Mouse (Mus musculus) MEL (cell line): ENCODE data around the gene Atp8b5. TPM values are rescaled to one million over a fixed set of nuclear protein-coding genes. Genes with fewer than 3 reads are reported as not detected.

Experiments
- DNase-seq: peaks from one replicate; pipeline ENCODE4 v3.0.0; 2011; ENCODE audit warnings: low read depth, low spot score
- H3K27ac ChIP-seq: 2 replicates; pipeline ENCODE4 v1.5.1; 2012; ENCODE audit warnings: low read depth, mild to moderate bottlenecking, control low read depth, low read length, moderate library complexity; ENCODE audit not compliant: control insufficient read depth
- H3K27me3 ChIP-seq, 2 experiments: fragments of 150-350 bp in 1 of 2; sonication (generic) in 1 of 2; 2 replicates each; pipeline ENCODE4 v1.6.1; 2012; ENCODE audit warnings: low read length in 2 of 2, mild to moderate bottlenecking in 2 of 2, improper control_type of control experiment in 1 of 2, moderate library complexity in 1 of 2; ENCODE audit not compliant: insufficient read depth in 2 of 2, control insufficient read depth in 1 of 2
- H3K36me3 ChIP-seq, 2 experiments: 2 replicates each; pipeline ENCODE4 v1.6.1; 2012 to 2014; ENCODE audit warnings: low read length in 2 of 2, improper control_type of control experiment in 1 of 2, inconsistent platforms in 1 of 2, mild to moderate bottlenecking in 1 of 2; ENCODE audit not compliant: insufficient read depth in 2 of 2, control insufficient read depth in 1 of 2
- H3K4me1 ChIP-seq, 2 experiments: fragments of 150-350 bp in 1 of 2; sonication (generic) in 1 of 2; 2 replicates each; pipeline ENCODE4 v1.6.1; 2012; ENCODE audit warnings: low read length in 2 of 2, improper control_type of control experiment in 1 of 2, mild to moderate bottlenecking in 1 of 2; ENCODE audit not compliant: insufficient read depth in 2 of 2, control insufficient read depth in 1 of 2
- H3K4me3 ChIP-seq, 2 experiments: fragments of 150-350 bp in 1 of 2; sonication (generic) in 1 of 2; 2 replicates each; pipeline ENCODE4 v1.5.1; 2012; ENCODE audit warnings: low read depth in 2 of 2, low read length in 2 of 2, mild to moderate bottlenecking in 2 of 2, moderate library complexity in 2 of 2, control low read depth in 1 of 2, improper control_type of control experiment in 1 of 2; ENCODE audit not compliant: control insufficient read depth in 1 of 2, insufficient read depth in 1 of 2
- H3K79me2 ChIP-seq: 2 replicates; pipeline ENCODE4 v1.6.1; 2012; ENCODE audit warnings: mild to moderate bottlenecking, low read length, moderate library complexity; ENCODE audit not compliant: control insufficient read depth, poor library complexity, insufficient read depth
- H3K9ac ChIP-seq: 2 replicates; pipeline ENCODE4 v1.6.1; 2012; ENCODE audit warnings: low read depth, mild to moderate bottlenecking, control low read depth, low read length, moderate library complexity; ENCODE audit not compliant: control insufficient read depth, poor library complexity, severe bottlenecking
- H3K9me3 ChIP-seq: fragments of 150-350 bp; sonication (generic); replicated peaks from 2 replicates; pipeline ENCODE4 v1.6.1; 2012; ENCODE audit warnings: mild to moderate bottlenecking, low read length, improper control_type of control experiment, moderate library complexity; ENCODE audit not compliant: insufficient read depth
- CHD2 ChIP-seq: IDR thresholded peaks from 2 replicates; pipeline ENCODE4 v1.6.1; 2011; ENCODE audit warnings: low read length, improper control_type of control experiment
- ELF1 ChIP-seq: IDR thresholded peaks from 2 replicates; pipeline ENCODE4 v1.6.1; 2014; ENCODE audit warnings: low read depth, mild to moderate bottlenecking, inconsistent platforms, low read length, improper control_type of control experiment, moderate library complexity
- GABPA ChIP-seq: IDR thresholded peaks from 2 replicates; pipeline ENCODE4 v1.6.1; 2012; ENCODE audit warnings: low read depth, mild to moderate bottlenecking, inconsistent platforms, low read length, improper control_type of control experiment, moderate library complexity
- GATA1 ChIP-seq: IDR thresholded peaks from 2 replicates; pipeline ENCODE4 v1.6.1; 2011; ENCODE audit warnings: low read depth, low read length, improper control_type of control experiment
- MEF2A ChIP-seq: IDR thresholded peaks from 2 replicates; pipeline ENCODE4 v1.6.1; 2014; ENCODE audit warnings: low read depth, mild to moderate bottlenecking, inconsistent platforms, low read length, improper control_type of control experiment; ENCODE audit not compliant: poor library complexity, insufficient replicate concordance, severe bottlenecking; ENCODE audit errors: extremely low read depth
- MXI1 ChIP-seq: IDR thresholded peaks from 2 replicates; pipeline ENCODE4 v1.6.1; 2011; ENCODE audit warnings: mild to moderate bottlenecking, low read depth, low read length, improper control_type of control experiment
- MYB ChIP-seq: IDR thresholded peaks from 2 replicates; pipeline ENCODE4 v1.6.1; 2011; ENCODE audit warnings: mild to moderate bottlenecking, low read depth, low read length, improper control_type of control experiment
- POLR2A ChIP-seq, 2 experiments: IDR thresholded peaks; 2 replicates each; pipeline ENCODE4 v1.6.1; 2011 to 2012; ENCODE audit warnings: low read length in 2 of 2, mild to moderate bottlenecking in 2 of 2, control low read depth in 1 of 2, improper control_type of control experiment in 1 of 2, low read depth in 1 of 2, moderate library complexity in 1 of 2; ENCODE audit not compliant: control insufficient read depth in 1 of 2, insufficient read depth in 1 of 2, poor library complexity in 1 of 2
- POLR2AphosphoS5 ChIP-seq: IDR thresholded peaks from 2 replicates; pipeline ENCODE4 v1.6.1; 2012; ENCODE audit warnings: low read depth, borderline replicate concordance, mild to moderate bottlenecking, inconsistent platforms, low read length, moderate library complexity, mixed read lengths
- SMC3 ChIP-seq: IDR thresholded peaks from 2 replicates; pipeline ENCODE4 v1.6.1; 2011; ENCODE audit warnings: low read depth, low read length, improper control_type of control experiment
- TCF12 ChIP-seq: IDR thresholded peaks from 2 replicates; pipeline ENCODE4 v1.6.1; 2014; ENCODE audit warnings: low read depth, mild to moderate bottlenecking, inconsistent platforms, low read length, improper control_type of control experiment, moderate library complexity
- USF1 ChIP-seq: IDR thresholded peaks from 2 replicates; pipeline ENCODE4 v1.6.1; 2014; ENCODE audit warnings: low read depth, mild to moderate bottlenecking, inconsistent platforms, low read length, improper control_type of control experiment, moderate library complexity
- USF2 ChIP-seq, 2 experiments: IDR thresholded peaks; 2 replicates each; pipeline ENCODE4 v1.6.1; 2011 to 2012; ENCODE audit warnings: improper control_type of control experiment in 2 of 2, low read length in 2 of 2, borderline replicate concordance in 1 of 2, inconsistent platforms in 1 of 2, low read depth in 1 of 2, mild to moderate bottlenecking in 1 of 2; ENCODE audit not compliant: insufficient read depth in 1 of 2
- ZKSCAN1 ChIP-seq: IDR thresholded peaks from 2 replicates; pipeline ENCODE4 v1.6.1; 2012; ENCODE audit warnings: low read depth, mild to moderate bottlenecking, inconsistent platforms, low read length, improper control_type of control experiment, moderate library complexity
- ZNF384 ChIP-seq: IDR thresholded peaks from 2 replicates; pipeline ENCODE4 v1.6.1; 2012; ENCODE audit warnings: low read depth, mild to moderate bottlenecking, inconsistent platforms, low read length, improper control_type of control experiment
- polyA plus RNA-seq, 2 experiments: library from polyadenylated mRNA; stranded (reverse) in 1 of 2; unstranded in 1 of 2; fragments of >175 nt in 1 of 2; fragments of >200 nt in 1 of 2; gene quantifications; 2 replicates each; pipeline versions ENCODE4 v1.2.1 to v1.2.4; 2012; ENCODE audit warnings: low replicate concordance in 2 of 2, low read depth in 1 of 2; ENCODE audit not compliant: insufficient read length in 2 of 2, insufficient read depth in 1 of 2, missing spikeins in 1 of 2
- total RNA-seq: library from RNA; depleted of rRNA; stranded (reverse); fragments of 300-350 nt; gene quantifications from 2 replicates; pipeline ENCODE4 v1.2.3, GENCODE M21; 2012

Atp8b5 gene
- total and polyA plus RNA-seq, 3 experiments: 4.9 to 5.0 TPM; not detected in 1

DNA sequence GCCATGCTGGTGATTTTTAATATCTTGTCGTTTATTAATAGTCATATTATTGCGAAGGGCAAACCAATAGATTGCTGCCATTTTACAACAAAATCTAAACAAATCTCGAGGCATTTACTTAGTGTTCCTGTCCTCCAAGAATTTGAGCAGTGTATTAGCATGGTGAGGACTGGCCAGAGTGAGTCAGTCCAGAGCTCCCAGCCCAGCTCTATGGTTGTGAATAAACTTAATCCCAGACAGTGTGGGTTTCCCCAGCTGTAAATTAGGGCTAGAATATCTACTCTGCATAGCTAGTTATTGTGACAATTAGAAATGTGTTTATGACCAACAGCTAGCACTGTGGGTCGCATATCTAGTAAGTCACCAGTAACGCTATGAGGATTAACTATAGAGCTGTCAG lies 129.4 kb downstream of the Atp8b5 start:
- Histone ChIP-seq H3K9me3 (no peaks in the 10 kb centered on the region), H3K4me1 (peaks cover 2 to 7% of the 10 kb centered on the region in 2 experiments; a peak in 1 of 4 replicates), H3K79me2 (no peaks in the 10 kb centered on the region), H3K27ac (no peak overlapping the region), H3K36me3 (no peaks in the 10 kb centered on the region; a peak in 1 of 4 replicates), H3K9ac (no peak overlapping the region), H3K27me3 (no peaks in the 10 kb centered on the region), H3K4me3 (no peak overlapping the region)
- DNase-seq: no peak
- no peak for TF ChIP-seq MXI1
- TF ChIP-seq TCF12: no peak
- TF ChIP-seq USF1: no peak
- no peak for TF ChIP-seq POLR2A (IDR thresholded peaks at IDR 0.05; ENCODE audit: control insufficient read depth in 1 of 2, insufficient read depth in 1 of 2, low read depth in 1 of 2, low read length in 2 of 2, poor library complexity in 1 of 2)
- TF ChIP-seq MEF2A: no peak
- no peak for TF ChIP-seq USF2 (IDR thresholded peaks at IDR 0.05; ENCODE audit: borderline replicate concordance in 1 of 2, insufficient read depth in 1 of 2, low read depth in 1 of 2, low read length in 2 of 2)
- TF ChIP-seq GATA1: no peak

DNA sequence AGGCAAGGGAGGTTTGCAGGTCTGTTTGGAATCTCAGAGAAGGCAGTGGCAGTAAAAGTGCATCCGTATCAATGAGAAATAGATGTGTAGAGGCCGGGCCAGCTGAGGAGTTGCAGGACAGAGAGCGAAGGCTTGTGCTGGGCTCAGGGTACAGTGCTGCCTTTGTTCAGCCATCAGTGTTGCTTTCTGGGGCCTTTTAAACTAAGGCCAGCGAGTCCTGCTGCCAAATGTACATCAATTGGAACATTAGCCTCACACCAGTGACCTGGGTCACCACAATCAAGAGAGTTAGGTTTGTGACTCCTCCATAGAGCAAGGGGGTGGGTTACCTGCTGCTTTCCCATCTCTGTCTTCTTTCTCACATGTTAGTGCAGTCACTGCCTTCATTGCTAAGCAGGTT lies 131.1 kb downstream of the Atp8b5 start:
- Histone ChIP-seq H3K4me1 (peaks cover 2 to 7% of the 10 kb centered on the region in 2 experiments; a peak in 1 of 4 replicates), H3K79me2 (no peaks in the 10 kb centered on the region), H3K27ac (no peak overlapping the region), H3K36me3 (no peaks in the 10 kb centered on the region; a peak in 1 of 4 replicates), H3K27me3 (no peaks in the 10 kb centered on the region), H3K9ac (no peak overlapping the region), H3K9me3 (no peaks in the 10 kb centered on the region), H3K4me3 (no peak overlapping the region)
- no peak for DNase-seq
- TF ChIP-seq ELF1 (no peak), ZNF384 (no peak), POLR2AphosphoS5 (no peak), MYB (no peak), CHD2 (no peak)

DNA sequence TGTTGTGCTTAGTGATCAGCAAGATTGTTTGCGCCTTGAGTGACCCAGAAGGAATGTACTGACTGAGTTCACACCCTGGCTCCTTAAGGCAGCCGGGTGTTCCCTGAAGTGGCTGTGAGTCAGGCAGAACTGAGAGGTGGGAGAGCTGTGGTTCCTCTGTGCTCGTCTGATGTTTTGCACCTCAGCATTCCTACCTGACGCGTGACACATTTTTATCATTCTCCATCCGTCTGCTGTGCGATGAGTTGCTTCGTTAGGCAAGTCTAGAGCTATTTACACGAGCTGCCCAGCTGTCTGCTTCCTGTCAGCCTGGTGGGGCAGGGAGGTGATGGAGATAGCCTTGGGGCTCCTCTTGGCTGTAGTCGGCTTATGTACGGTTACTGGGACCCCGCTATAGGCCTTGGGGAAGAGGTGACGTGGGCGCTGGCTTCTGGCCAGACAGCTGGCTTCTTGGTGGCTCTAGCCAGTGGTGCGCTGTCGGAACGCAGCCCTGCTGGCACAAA lies 131.9 kb downstream of the Atp8b5 start:
- peaks cover 2 to 7% of the 10 kb centered on the region in 2 experiments; a peak in 1 of 4 replicates for H3K4me1 ChIP-seq
- H3K9me3 ChIP-seq: no peaks in the 10 kb centered on the region
- no peak for DNase-seq
- H3K9ac ChIP-seq: no peak overlapping the region
- TF ChIP-seq GABPA (no peak), ZKSCAN1 (no peak), SMC3 (no peak)
- H3K4me3 ChIP-seq: no peak overlapping the region
- H3K79me2 ChIP-seq: no peaks in the 10 kb centered on the region
- H3K27me3 ChIP-seq: no peaks in the 10 kb centered on the region
- no peaks in the 10 kb centered on the region; a peak in 1 of 4 replicates for H3K36me3 ChIP-seq
- no peak overlapping the region for H3K27ac ChIP-seq
